Mouse (Mus musculus): ENCODE measurements around the gene Atxn7. TPM values are rescaled to one million over a fixed set of nuclear protein-coding genes. Genes with fewer than 3 reads are reported as not detected.

Atxn7 gene
- polyA plus RNA-seq, 1 experiment from 2014 or later: 5.0 TPM

- no peak overlapping the region for H3K4me3 ChIP-seq
- peak overlapping the region; percentile 1; the same call in 1 of the 2 replicates for H3K4me2 ChIP-seq
- ATAC-seq (replicated peaks): peak; percentile 88
- H3K9me3 ChIP-seq: no peaks in the 10 kb centered on the region
- no peaks in the 10 kb centered on the region for H3K27me3 ChIP-seq (replicated peaks)
- H3K9ac ChIP-seq: no peak overlapping the region
- peaks cover 33% of the 10 kb centered on the region for H3K4me1 ChIP-seq
- 8% methylated on average over 6 of the region's 6 CpGs for WGBS
- H3K36me3 ChIP-seq (replicated peaks): no peaks in the 10 kb centered on the region
- H3K27ac ChIP-seq: peak overlapping the region; percentile 63
Observed at GRCm38 (mm10) chr14:14070541-14071315, 109.5 kb downstream of the Atxn7 start.

GRCm38 (mm10) chr14:14071456-14071855 lies 110.2 kb downstream of the Atxn7 start:
- Histone ChIP-seq H3K9me3 (no peaks in the 10 kb centered on the region), H3K9ac (no peak overlapping the region), H3K4me1 (peaks cover 33% of the 10 kb centered on the region), H3K36me3 (replicated peaks) (no peaks in the 10 kb centered on the region), H3K27ac (peak overlapping the region; percentile 63), H3K4me2 (no peak overlapping the region), H3K4me3 (no peak overlapping the region), H3K27me3 (replicated peaks) (no peaks in the 10 kb centered on the region)
- 31% methylated on average over 4 of the region's 4 CpGs for WGBS
- no peak for ATAC-seq (replicated peaks)

GRCm38 (mm10) chr14:14080604-14081194 lies 119.5 kb downstream of the Atxn7 start:
- no peak for ATAC-seq (replicated peaks)
- Histone ChIP-seq H3K27ac (no peak overlapping the region), H3K4me3 (no peak overlapping the region), H3K9ac (no peak overlapping the region), H3K4me2 (no peak overlapping the region), H3K9me3 (no peaks in the 10 kb centered on the region), H3K27me3 (replicated peaks) (no peaks in the 10 kb centered on the region), H3K4me1 (no peaks in the 10 kb centered on the region), H3K36me3 (replicated peaks) (no peaks in the 10 kb centered on the region)
- WGBS: 90% methylated on average over 6 of the region's 6 CpGs

- Histone ChIP-seq H3K9ac (no peak overlapping the region), H3K9me3 (no peaks in the 10 kb centered on the region), H3K36me3 (replicated peaks) (no peaks in the 10 kb centered on the region), H3K27me3 (replicated peaks) (no peaks in the 10 kb centered on the region), H3K4me2 (no peak overlapping the region), H3K4me3 (no peak overlapping the region), H3K27ac (no peak overlapping the region), H3K4me1 (no peaks in the 10 kb centered on the region)
- WGBS: 93% methylated on average over 8 of the region's 8 CpGs
- ATAC-seq (replicated peaks): no peak
Observed at GRCm38 (mm10) chr14:14083811-14084210, 122.6 kb downstream of the Atxn7 start.

GRCm38 (mm10) chr14:14086711-14087263 lies 125.5 kb downstream of the Atxn7 start:
- Histone ChIP-seq H3K27me3 (replicated peaks) (no peaks in the 10 kb centered on the region), H3K27ac (no peak overlapping the region), H3K4me1 (no peaks in the 10 kb centered on the region), H3K9ac (no peak overlapping the region), H3K4me3 (no peak overlapping the region), H3K9me3 (no peaks in the 10 kb centered on the region), H3K36me3 (replicated peaks) (no peaks in the 10 kb centered on the region; the same call in 1 of the 2 replicates), H3K4me2 (no peak overlapping the region)
- ATAC-seq (replicated peaks): no peak
- 89% methylated on average over 4 of the region's 4 CpGs for WGBS

- no peak overlapping the region for H3K27ac ChIP-seq
- H3K4me3 ChIP-seq: no peak overlapping the region
- no peaks in the 10 kb centered on the region for H3K4me1 ChIP-seq
- 91% methylated on average over 6 of the region's 6 CpGs for WGBS
- H3K27me3 ChIP-seq (replicated peaks): no peaks in the 10 kb centered on the region
- H3K36me3 ChIP-seq (replicated peaks): no peaks in the 10 kb centered on the region; the same call in 1 of the 2 replicates
- no peak for ATAC-seq (replicated peaks)
- no peak overlapping the region for H3K9ac ChIP-seq
- no peak overlapping the region for H3K4me2 ChIP-seq
- H3K9me3 ChIP-seq: no peaks in the 10 kb centered on the region
Observed at GRCm38 (mm10) chr14:14087348-14087747, 126.1 kb downstream of the Atxn7 start.

- H3K27ac ChIP-seq: no peak overlapping the region
- no peaks in the 10 kb centered on the region for H3K4me1 ChIP-seq
- H3K9me3 ChIP-seq: no peaks in the 10 kb centered on the region
- no peaks in the 10 kb centered on the region; the same call in 1 of the 2 replicates for H3K36me3 ChIP-seq (replicated peaks)
- no peak overlapping the region for H3K4me3 ChIP-seq
- H3K4me2 ChIP-seq: no peak overlapping the region
- H3K9ac ChIP-seq: no peak overlapping the region
- H3K27me3 ChIP-seq (replicated peaks): no peaks in the 10 kb centered on the region
- no peak for ATAC-seq (replicated peaks)
- WGBS: 94% methylated on average over 9 of the region's 9 CpGs
Observed at GRCm38 (mm10) chr14:14088016-14088791, 127.0 kb downstream of the Atxn7 start.

GRCm38 (mm10) chr14:14090571-14090970 lies 129.3 kb downstream of the Atxn7 start:
- no peak for ATAC-seq (replicated peaks)
- Histone ChIP-seq H3K27me3 (replicated peaks) (no peaks in the 10 kb centered on the region), H3K4me2 (no peak overlapping the region), H3K9me3 (no peaks in the 10 kb centered on the region), H3K36me3 (replicated peaks) (no peaks in the 10 kb centered on the region; the same call in 1 of the 2 replicates), H3K27ac (no peak overlapping the region), H3K9ac (no peak overlapping the region), H3K4me1 (no peaks in the 10 kb centered on the region), H3K4me3 (no peak overlapping the region)
- 92% methylated on average over 6 of the region's 6 CpGs for WGBS

GRCm38 (mm10) chr14:14098330-14098980 lies 137.2 kb downstream of the Atxn7 start:
- peak; percentile 82 for ATAC-seq (replicated peaks)
- Histone ChIP-seq H3K27me3 (replicated peaks) (no peaks in the 10 kb centered on the region), H3K9ac (no peak overlapping the region), H3K4me2 (no peak overlapping the region), H3K4me3 (no peak overlapping the region), H3K4me1 (no peaks in the 10 kb centered on the region), H3K27ac (no peak overlapping the region), H3K36me3 (replicated peaks) (peaks cover 33% of the 10 kb centered on the region; the same call in 1 of the 2 replicates), H3K9me3 (no peaks in the 10 kb centered on the region)
- WGBS: 26% methylated on average over 10 of the region's 10 CpGs

GRCm38 (mm10) chr14:14100773-14101280 lies 139.6 kb downstream of the Atxn7 start:
- H3K27ac ChIP-seq: no peak overlapping the region
- WGBS: 94% methylated on average over 8 of the region's 8 CpGs
- no peaks in the 10 kb centered on the region for H3K9me3 ChIP-seq
- H3K36me3 ChIP-seq (replicated peaks): peaks cover 33% of the 10 kb centered on the region; the same call in 1 of the 2 replicates
- no peak overlapping the region for H3K4me3 ChIP-seq
- no peaks in the 10 kb centered on the region for H3K27me3 ChIP-seq (replicated peaks)
- no peak overlapping the region for H3K9ac ChIP-seq
- no peak overlapping the region for H3K4me2 ChIP-seq
- H3K4me1 ChIP-seq: no peaks in the 10 kb centered on the region
- ATAC-seq (replicated peaks): no peak

- Histone ChIP-seq H3K4me3 (no peak overlapping the region), H3K4me2 (no peak overlapping the region), H3K9ac (no peak overlapping the region), H3K27ac (no peak overlapping the region), H3K27me3 (replicated peaks) (no peaks in the 10 kb centered on the region), H3K4me1 (no peaks in the 10 kb centered on the region), H3K9me3 (no peaks in the 10 kb centered on the region), H3K36me3 (replicated peaks) (peaks cover 29% of the 10 kb centered on the region; the same call in 1 of the 2 replicates)
- WGBS: 93% methylated on average over 9 of the region's 9 CpGs
- no peak for ATAC-seq (replicated peaks)
Observed at GRCm38 (mm10) chr14:14101296-14101695, 140.1 kb downstream of the Atxn7 start.

All from midbrain, embryonic 15.5 days (tissue).